Mouse (Mus musculus) cerebellum, adult 2 months (tissue): ENCODE data around the gene Frmd4a.

Experiments
- CTCF ChIP-seq: fragments of 200-500 bp; IDR thresholded peaks from 2 replicates; pipeline ENCODE4 v1.5.1; 2011; ENCODE audit warnings: low read depth, mild to moderate bottlenecking, control low read depth, low read length, moderate library complexity, borderline replicate concordance; ENCODE audit not compliant: insufficient read depth
- POLR2A ChIP-seq: fragments of 200-500 bp; IDR thresholded peaks from 2 replicates; pipeline ENCODE4 v1.6.1; 2011; ENCODE audit warnings: low read length, control low read depth, borderline replicate concordance; ENCODE audit not compliant: insufficient read depth

- no peak for TF ChIP-seq CTCF
- TF ChIP-seq POLR2A: no peak
Measured at GRCm38 (mm10) chr2:4486185-4486584, 468.7 kb downstream of the Frmd4a start.
